Mouse (Mus musculus) lung, adult 2 months (tissue): ENCODE measurements around the gene Coro1c.

Experiments used
- CTCF ChIP-seq: fragments of 200-500 bp; IDR thresholded peaks from 2 replicates; pipeline ENCODE4 v1.5.1; 2011; ENCODE audit warnings: mild to moderate bottlenecking, low read length, control low read depth; ENCODE audit not compliant: insufficient read depth
- POLR2A ChIP-seq: fragments of 200-500 bp; IDR thresholded peaks from 2 replicates; pipeline ENCODE4 v1.6.1; 2011; ENCODE audit warnings: low read depth, mild to moderate bottlenecking, control low read depth, low read length, borderline replicate concordance; ENCODE audit errors: extremely low read depth

DNA sequence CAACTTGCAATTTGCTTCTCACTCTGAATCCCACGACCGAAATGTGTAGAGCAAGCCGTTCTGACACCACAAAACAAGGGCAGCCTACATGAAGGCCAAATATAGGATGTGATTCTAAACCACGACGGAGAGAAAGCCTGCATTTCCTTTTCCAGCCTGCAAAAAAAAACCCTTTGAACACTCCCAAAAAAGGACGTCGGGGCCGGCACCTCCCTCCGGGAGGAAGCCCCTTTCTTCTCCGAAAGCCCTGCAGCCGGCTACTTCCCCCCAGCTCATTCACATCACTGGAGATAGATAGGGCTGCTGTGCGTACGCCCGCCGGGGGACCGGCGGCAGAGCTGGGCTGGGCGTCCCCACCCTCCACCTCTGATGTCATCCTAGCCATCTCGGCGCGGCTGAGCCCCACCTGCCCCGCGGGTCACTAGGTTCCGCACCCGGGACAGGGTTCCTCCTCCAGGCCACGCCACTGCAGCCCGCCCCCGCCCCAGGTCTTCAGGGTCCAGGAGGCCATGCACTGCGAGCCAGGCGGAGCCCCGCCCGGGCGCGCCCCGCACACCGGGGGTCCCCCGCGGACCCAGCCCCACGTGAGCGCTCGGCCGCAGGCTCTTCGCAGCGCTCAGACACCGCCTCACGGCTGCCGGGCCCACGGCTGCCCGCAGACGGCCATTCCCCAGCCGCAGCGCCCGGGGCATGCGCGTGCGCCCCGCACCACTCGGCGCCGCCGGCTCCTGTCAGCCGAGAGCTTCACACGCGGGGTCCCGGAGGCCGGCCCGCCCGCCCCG, 581 bp downstream of the Coro1c start:
- TF ChIP-seq POLR2A (no peak; the same call in 1 of the 2 replicates), CTCF (no peak)
